Mouse (Mus musculus): ENCODE data around the gene Fam98c.
A peak's percentile ranks its signal among the peaks of the same experiment; 100 is the strongest.
"Not testable (repeated sequence)": the region's sequence is repeated elsewhere in the genome, so short reads cannot be mapped to it uniquely, and the experiment has no call there.

Gene Fam98c

DNA sequence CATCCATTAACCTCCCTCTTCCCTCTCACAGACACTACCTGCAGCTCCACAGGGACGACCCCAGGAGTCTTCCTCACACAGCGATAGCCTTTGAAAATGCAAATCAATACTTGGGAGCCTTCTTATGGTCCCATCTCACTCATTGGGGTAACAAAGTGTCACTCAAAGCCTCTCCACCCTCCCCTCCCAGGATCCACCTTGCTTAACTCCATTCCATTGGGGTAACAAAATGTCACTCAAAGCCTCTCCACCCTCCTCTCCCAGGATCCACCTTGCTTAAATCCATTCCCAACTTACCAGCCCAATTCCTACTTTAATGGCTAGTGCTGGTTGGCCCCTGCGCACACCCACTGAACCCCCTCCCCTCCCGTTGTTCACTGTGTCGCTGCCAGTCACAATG lies 2.2 kb upstream of the Fam98c start:
- no peak for DNase-seq (ENCODE audit: low spot score in 2 of 2)

DNA sequence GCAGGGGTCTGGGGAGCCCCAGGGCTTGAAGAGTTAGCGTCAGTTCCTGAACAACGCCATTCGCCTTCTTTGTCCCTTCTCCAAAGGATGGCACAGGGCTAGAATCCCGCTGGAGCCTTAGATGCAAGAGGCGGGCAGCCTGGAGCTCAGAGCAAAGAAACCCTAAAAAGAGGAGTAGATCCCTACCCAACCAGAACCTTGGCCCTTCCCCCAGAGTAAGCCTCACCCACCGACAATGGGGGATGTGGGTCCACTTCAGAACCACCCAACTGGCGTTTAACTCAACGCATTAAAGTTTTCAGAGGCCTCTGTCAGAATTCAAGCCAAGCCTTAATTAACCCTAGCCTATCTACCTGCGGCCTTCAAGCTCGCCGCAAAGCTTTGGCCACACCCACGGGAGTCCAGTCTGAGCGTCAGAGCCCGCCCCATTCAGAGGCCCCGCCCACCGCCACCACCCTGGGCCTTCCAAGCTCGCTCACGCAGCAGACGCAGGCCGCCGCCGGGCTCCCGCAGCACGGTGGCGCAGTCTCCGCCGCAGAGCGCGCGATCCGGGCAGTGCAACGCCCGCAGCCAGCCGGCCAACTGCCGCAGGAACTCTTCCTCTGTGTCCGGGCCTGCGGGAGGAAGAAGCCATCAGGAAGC lies 717 bp downstream of the Fam98c start:
- peak in 1 of 2 experiments; percentile 83 for DNase-seq (ENCODE audit: low spot score in 2 of 2)

DNA sequence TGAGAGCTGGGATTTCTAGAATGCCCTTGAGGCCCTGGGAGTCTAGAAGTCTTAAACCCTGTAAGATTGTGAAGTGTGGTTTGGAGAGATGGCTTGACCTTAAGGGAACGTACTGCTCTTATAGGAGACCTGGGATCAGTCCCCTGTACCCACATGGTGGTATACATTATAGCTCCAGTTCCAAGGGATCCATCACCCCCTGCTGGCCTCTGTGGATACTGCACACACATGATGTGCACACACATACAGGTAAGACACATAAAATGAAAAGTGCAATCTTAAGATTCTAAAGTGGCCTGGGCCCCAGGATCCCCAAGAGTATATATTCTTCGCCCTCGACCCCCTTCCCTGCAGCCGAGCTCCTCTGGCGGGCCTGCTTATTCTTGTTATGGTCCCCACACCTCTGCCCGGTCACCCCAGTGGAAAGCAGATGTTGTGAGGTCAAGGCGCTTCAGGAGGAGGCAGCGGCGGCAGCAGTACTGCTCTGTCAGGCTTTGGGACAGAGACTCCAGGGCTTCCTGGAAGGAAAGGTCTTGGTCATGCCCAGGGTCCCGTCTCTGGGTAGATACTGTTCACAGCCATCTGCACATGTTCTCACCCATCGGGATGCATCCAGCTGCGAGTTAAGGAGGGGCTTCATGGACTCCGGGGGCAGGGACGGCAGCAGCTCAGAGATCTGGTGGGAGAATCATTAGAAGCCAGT lies 1.9 kb downstream of the Fam98c start:
- DNase-seq (ENCODE audit: low spot score in 2 of 2) = no peak

DNA sequence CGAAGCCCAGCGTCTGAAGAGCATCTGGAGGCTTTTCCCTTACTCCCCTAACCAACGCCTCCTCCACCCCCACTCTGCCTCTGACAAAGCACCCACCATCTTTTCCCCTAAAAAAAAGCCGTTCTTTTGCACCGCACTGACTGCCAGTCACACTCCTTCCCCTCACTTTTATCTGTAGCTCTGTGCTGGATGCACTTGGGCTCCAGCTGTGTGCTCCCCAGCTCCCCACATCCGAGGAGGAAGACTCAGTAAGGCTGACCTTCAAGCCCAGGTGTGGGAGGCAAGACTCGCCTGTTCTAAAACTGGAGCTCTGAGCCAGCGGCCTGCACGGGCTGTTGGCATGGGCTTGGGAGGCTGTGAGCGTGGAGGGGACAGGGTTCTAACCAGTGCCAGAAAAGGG lies 4.5 kb downstream of the Fam98c start:
- DNase-seq (ENCODE audit: low spot score in 2 of 2) = no peak

DNA sequence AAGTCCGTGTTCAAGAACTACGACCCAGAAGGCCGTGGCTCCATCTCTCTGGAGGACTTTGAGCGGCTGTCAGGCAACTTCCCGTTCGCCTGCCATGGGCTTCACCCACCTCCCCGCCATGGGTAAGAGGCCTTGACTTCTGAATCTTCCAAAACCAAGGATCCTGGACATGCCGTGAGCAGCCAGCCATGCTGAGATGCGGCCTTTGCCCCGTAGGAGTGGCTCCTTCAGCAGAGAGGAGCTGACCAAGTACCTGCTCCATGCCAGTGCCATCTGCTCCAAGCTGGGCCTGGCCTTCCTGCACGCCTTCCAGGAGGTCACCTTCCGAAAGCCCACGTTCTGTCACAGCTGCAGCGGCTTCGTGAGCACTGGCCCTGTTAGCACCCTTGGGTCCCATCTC lies 7.3 kb downstream of the Fam98c start:
- DNase-seq (ENCODE audit: low spot score in 2 of 2) = no peak

DNA sequence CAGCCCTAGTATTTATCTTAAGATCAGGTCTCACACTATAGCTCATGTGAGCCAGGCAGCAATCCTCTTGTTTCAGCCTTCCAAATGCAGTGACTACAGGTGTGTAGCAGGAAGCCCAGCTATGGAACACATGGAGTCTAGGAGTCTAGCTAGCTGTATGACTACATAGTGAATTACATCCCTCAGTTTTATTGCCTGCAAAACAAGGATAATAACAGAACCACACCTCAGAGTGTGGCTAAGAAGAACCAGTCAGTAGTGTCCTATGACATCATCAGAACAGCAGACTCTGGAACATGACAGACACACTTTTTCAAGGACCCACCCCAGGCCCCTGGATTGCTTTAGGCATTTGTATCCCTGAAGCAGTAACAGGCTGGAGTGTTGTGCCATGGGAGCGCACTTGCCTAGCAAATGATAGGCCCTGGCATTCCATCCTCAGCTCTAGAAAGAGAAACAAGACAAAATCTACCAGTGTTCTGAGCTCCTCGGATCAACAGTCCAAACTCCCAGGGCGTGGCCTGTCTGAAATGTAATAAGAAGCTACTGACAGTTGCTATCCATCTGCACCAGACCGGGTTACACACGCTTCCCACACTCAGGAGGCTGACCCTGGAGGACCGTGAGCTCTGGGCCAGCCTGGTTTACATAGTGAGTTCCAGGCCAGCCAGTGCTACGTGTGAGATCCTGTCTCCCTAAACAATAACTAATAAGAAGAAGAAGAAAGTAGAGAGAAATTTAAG lies 9.2 kb downstream of the Fam98c start:
- DNase-seq (ENCODE audit: low spot score in 2 of 2) = no peak

DNA sequence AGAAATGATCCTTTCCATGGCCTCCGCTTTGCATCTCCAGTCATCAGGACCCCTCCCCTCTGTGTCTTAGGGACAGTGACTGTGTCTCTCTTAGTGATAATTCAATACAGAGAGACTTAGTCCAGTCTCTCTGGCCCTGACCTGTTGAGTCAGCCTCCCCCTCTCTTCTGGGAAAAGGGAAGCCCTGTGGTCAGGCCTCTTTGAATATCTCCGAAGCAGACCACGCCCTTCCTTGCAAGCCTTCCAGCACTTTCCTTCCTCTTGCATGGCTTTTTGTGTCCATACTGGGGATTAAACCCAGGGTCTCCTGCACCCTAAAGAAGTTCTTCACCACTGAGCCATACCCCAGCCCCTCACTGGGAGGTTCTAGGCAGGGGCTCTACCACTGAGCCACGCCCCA lies 12.0 kb downstream of the Fam98c start:
- no peak for DNase-seq (ENCODE audit: low spot score in 2 of 2)

DNA sequence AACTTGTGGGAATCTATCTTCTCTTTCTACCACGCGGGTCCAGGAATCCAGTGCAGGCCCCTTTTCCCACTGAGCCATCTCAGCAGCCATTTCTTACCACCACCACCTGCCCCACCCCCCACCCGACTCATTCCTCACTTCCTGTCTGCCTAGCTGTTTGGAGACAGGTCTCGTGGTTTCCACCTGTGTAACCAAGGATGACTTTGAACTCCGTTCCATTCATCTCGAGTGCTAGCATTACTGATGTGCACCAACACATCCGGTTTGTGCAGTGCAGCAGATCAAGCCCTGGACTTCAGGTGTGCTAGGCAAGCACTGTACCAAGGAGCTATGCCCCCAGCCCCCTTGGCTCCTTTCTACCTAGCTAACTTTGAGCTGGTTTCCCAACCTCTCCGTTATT lies 14.6 kb downstream of the Fam98c start:
- no peak for DNase-seq (ENCODE audit: low spot score in 2 of 2)

DNA sequence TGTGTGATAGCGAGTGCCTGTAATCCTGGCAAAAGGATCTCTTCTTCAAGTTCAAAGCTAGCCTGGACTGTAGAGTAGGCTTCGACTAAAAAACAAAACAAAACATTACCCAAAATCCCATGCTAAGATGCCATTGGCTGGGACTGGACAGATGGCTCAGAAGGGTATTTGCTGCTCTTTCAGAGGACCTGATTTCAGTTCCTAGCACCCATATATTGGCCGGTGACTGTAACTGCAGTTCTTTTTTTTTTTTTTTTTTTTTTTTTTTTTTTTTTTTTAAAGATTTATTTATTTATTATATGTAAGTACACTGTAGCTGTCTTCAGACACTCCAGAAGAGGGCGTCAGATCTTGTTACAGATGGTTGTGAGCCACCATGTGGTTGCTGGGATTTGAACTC lies 16.8 kb downstream of the Fam98c start:
- not testable (repeated sequence) for DNase-seq (ENCODE audit: low spot score in 2 of 2)

DNA sequence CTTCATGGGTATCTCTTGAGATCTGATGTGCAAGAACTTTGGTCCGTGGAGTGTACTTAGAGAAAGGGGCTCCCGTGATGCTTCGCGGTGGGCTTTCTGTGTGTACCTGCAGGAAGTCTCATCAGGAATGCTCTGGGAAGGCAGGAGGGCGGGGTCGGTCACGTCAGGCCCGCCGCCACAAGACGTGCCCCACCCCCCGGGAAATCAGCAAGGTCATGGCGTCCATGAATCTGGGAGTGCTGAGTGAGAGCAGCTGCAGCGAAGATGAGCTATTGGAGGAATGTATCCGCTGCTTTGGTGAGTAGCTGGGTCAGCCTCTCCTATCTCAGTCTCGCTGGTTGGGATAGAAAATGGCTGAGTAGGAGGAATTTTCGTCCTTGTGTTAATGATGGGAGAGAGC lies 18.6 kb downstream of the Fam98c start:
- no peak for DNase-seq (ENCODE audit: low spot score in 2 of 2)

DNA sequence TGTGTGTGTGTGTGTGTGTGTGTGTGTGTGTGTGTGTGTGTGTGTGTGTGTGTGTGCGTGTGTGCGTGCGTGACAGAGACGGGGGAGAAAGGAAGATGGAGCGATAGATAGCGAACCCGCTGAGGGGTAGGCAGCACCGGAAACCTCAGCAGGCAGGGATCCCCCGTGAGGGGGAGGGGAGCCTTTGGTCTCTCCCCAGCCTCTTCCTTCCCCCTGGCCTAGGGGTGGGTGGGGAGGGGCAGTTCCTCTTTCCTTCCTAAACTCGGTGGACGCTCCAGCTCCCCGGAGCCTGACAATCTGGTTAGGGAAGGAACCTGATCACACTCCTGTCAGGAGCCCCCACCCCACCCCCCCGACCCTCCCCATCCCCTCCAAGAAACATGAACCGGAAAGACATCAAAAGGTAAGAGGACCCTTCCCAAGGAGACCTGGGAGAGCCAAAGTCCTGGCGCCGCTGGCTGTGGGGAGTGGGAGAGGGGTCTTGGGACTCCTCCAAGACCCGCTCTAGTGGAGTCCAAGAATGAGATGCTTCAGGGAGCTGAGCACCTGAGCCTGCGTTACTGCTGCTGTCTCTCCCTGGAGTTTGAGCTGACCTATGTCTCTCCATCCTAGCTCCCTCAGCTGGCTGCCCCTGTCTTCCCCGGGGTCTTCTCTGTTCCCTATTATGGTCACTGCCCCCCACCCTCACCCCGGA lies 21.2 kb downstream of the Fam98c start, which contains the start of gene Rasgrp4:
Rasgrp4 (plus strand) TSS at position 159 of the 694 bp plus-strand sequence.
- DNase-seq (ENCODE audit: low spot score in 2 of 2) = no peak

DNA sequence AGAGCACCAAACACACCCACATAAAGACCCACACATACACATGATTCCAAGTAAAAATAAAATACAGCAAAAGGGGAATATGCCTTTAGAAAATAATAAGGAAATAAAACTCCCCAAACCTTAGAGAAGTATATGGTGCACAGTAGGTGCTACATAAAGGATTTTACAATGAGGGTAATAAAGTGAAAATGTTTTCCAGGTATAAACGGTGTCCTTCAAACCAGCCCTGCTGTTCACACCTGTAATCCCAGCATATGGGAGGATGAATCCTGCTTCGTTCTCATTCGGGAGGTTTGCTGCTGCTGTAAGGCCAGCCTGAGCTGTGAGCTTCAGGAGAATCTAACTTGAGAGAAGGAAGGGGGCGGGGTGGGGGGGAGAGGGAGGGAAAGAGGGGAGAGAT lies 21.8 kb downstream of the Fam98c start:
- DNase-seq (ENCODE audit: low spot score in 2 of 2) = no peak

DNA sequence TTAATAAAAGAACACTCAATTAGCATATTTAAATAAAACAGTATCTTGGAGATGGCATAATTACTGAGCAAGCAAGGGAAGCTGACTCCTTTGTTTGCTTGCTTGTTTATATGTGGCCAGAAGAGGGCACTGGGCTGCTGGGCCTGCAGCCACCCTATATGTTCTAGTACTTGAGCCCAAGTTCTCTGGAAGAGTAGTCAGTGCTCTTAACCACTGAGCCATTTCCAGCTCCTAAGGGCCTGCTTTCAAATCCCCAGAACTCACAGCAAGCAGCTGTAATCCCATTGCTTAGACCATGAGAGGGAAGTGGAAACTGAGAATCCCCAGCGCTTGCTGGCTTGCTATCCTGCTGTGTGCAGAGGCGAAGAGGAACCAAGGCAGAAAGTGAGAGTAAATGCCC lies 27.3 kb downstream of the Fam98c start:
- DNase-seq (ENCODE audit: low spot score in 2 of 2) = no peak

DNA sequence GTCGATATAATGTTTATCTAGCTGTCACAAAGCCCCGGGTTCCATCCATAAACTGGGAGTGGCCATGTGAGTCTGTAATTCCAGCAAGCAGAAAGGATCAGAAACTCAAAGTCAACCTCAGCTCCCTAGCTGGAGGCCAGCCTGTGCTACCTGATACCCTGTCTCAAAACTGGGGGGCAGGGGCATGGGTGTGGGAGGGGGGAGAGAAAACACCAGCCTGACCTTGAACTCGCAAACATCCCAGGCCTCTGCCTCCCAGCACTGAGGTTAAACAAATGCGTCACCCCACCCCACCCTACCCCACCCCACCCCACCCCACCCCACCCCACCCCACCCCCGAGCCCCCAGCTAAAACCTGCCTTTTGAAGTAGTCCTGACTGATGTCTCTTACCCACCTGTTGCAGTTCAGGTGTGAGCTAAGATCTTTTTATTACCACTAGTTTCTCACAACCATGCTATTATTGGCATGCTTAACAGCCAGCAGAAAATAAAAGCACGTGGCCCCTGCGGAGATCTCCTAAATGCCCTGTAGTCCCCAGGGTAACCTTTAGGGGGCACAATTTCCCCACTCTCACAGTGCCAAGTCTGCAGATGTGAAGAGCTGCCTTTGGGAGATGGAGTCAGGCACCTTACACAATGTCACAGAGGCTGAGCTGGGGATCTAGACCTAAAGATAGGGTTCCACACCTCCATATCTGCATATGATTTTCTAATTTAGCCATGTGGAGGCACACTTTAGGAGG lies 29.7 kb downstream of the Fam98c start:
- DNase-seq (ENCODE audit: low spot score in 2 of 2) = peak; percentile 25 to 26

DNA sequence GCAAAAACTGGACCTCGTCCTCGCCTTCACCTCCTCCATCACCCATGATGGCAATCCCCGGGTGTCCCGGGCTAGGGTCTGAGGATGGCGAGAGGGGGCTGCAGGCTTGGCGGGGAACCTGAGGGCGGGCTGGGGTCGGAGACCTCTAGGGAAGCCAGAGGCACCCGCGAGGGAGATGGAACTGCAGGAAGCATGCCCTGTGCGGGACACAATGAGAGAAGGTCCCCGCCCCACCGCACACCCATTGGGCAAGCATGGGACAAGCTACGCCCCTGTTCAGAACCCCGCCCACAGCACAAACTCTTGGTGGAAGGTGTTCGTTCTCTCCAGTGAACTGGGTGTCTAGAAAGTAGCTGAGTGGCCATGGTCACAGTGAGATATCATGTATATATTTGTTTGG lies 31.1 kb downstream of the Fam98c start, which contains the start of gene Ryr1:
Ryr1 (minus strand) TSS at position 210 of the 400 bp plus-strand sequence.
- peak in 1 of 2 experiments; percentile 18 for DNase-seq (ENCODE audit: low spot score in 2 of 2)

DNA sequence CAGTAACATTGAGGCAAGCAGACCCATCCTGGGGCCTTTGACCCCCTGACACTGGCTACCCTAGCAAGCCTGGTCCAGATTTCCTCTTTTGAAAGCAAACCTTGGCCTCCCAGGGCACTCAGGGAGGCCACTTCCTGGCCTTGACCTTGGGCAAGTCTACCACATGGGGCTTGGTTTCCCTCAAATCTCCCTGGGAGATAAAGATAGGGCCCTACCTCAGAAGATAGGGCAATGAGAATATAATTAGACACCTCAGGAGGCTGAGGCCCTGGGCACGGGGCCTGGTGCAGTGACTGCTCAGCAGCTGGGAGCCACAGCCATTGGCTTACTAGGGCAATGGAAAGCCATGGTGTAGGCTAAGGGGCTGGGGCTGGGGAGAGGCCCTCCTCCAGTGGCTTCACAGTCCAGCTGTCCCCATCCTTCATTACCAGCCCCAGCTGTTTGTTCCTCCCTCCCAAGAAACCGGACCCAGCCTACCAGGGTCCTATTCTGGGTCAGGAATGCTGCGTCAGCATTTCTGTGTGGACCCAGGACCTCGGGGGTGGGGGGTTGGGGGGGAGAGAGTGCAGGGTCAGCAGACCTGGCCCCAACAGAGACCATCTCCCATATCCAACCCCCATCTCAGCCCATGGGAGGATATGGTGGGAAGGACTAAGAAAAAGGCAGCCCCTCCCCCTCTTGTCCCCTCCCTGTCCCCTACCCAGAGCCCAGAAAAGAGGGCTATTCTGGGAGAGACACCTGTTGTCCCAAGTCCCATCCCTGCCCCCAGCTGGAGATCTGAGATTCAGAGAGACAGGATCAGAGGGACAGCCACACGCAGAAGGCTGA lies 32.3 kb downstream of the Fam98c start:
- DNase-seq (ENCODE audit: low spot score in 2 of 2) = no peak

DNA sequence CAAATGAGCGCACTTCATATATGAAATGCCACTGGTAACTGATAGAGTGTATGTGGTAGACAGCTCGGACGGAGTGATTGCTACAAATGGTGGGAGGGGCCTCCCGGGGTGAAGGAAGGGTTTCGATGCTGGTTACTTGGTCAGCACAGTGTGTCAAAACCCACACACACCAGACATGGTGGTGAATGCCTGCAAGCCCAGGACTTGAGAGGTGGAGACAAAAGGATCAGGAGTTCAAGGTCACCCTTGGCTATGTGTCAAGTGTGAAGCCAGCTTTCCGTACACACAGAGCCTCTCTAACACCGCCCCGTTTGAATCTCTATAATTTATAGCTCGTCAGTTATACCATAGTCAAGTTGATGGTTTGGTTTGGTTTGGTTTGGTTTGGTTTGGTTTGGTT lies 33.2 kb downstream of the Fam98c start:
- DNase-seq (ENCODE audit: low spot score in 2 of 2) = no peak

DNA sequence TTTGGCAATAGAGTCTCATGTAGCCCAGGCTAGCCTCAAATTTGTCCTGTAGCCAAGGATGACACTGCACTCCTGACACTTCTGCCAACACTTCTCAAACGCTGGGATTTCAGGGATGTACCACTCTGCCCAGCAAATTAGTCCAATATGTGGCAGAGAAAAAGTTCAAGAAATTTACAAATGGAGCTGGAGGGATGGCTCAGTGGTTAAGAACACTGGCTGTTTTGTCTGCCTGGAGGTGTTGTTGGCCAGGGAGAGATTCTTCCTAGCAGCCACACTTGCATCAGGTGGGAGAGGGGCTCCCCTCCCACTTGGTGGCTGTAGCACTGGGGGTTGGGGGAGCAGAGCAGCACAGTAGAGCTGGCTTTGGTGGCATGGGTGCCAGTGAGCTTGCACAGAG lies 36.5 kb downstream of the Fam98c start:
- DNase-seq (ENCODE audit: low spot score in 2 of 2) = no peak

DNA sequence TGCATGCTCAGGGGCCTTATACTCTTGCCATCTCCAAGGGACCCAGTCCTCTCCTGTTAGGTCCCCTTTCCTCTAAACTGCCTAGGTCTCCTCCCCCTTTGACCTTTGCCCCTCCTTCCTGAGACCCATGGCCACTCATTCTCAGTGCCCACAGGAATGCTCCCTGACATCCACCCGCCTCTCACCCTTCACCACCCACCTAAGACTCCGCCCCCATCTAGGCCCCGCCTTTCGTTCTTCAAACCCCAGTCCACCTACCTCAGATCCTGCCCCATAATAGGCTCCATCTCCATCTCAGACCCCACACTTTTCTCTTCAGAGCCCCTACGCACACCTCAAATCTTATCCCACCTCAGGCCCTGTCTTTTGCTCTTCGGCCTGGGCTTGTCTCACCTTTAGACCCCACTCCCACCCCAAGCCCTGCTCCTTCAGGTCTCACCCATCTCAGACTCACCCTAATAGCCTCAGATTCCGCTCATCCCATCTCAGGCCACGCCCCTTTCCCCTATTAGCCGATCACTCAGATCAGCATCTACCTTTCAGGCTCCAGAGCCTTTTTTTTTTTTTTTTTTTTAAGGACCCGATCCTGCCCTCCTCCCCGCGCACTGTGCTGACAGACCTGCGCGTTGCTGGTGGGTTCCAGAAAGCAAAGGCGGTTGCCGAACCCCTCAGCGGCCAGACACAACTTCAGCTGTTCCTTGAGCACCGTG lies 37.7 kb downstream of the Fam98c start:
- no peak for DNase-seq (ENCODE audit: low spot score in 2 of 2)

Measured in urinary bladder, adult 18-20 months (tissue).